Comparison of ENCODE assay signal across 8 mouse cellular contexts in the genomic region with DNA sequence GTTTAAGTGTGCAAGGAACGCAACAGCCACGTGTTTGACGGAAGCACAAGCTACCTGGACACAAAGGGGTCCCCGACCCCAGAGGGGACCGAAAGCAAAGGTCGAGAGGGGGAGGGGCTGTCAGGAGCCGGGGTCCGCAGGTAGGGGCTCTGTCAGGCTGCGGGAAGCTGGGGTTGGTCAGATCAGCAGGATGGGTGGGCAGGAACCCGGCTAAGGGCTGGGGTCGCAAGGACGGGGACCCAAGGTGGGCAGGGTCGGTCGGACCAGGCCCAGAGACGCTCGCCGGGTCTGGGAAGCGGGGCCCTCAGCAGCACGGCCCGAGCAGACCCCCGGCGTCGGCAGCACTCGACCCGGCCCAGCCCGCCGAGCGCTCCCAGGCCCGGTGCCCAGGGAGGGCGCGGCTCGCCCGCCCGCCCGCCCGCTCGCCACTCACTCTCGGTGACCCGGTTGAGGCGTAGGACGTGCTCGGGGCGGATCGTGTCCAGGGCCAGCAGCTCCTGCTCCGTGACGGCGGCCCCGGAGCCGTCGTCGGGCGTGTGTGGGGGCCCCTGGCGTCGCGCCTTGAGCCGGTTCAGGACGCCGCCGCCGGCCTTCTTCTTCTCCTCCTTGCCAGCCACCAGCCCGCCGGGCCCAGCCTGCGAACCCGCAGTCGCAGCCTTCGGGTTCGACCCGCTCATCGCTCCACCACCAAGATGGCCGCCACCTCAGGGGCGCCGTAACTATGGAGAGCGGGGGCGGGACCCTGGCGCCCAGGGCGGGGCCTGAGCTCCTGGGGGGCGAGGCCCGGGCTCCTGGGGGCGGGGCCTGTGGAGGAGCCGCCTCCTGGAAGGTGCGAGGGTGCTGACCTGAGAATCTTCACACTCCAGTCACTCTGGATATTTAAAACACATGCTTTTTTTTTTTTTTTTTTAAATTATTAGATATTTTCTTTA. TPM values are rescaled to one million over a fixed set of nuclear protein-coding genes. Genes with fewer than 3 reads are reported as not detected.
DNase-seq lines count a peak whose midpoint lies in the region; ATAC-seq and TF ChIP-seq lines count a peak whose summit lies in the region.

A gene (minus strand): TSS at position 742 of the 932 bp plus-strand sequence.

- peak within 1 kb of the TSS; percentile 90 for H3K4me2 ChIP-seq in forebrain, embryonic 12.5 days
- peak within 1 kb of the TSS; percentile 99 for H3K4me2 ChIP-seq in heart, embryonic 16.5 days (ENCODE audit: low read depth, low read length)
- peak within 1 kb of the TSS; percentile 76 for H3K4me2 ChIP-seq in liver, embryonic 14.5 days (ENCODE audit: low read depth)
- H3K4me2 ChIP-seq in stomach, embryonic 15.5 days: peak within 1 kb of the TSS; percentile 94

- no peak for TF ChIP-seq EP300 in liver, embryonic 14.5 days (IDR thresholded peaks at IDR 0.05; ENCODE audit: low read depth)

- 0 out of 2 replicates have a peak, but pooled peaks cover 4% of the 10 kb centered on the region for H3K9me3 ChIP-seq in E14TG2a.4 (ENCODE audit: low read length)
- no peaks in the 10 kb centered on the region for H3K9me3 ChIP-seq in forebrain, embryonic 12.5 days
- H3K9me3 ChIP-seq in heart, embryonic 16.5 days (replicated peaks; ENCODE audit: control insufficient read depth, low read length): no peaks in the 10 kb centered on the region
- H3K9me3 ChIP-seq in liver, embryonic 14.5 days (ENCODE audit: control insufficient read depth, low read length): no peaks in the 10 kb centered on the region
- no peaks in the 10 kb centered on the region for H3K9me3 ChIP-seq in stomach, embryonic 15.5 days

- TF ChIP-seq CTCF in E14TG2a.4 (conservative IDR thresholded peaks at IDR 0.05; ENCODE audit: low read length): no peak
- no peak for TF ChIP-seq CTCF in liver, embryonic 14.5 days (IDR thresholded peaks at IDR 0.05; ENCODE audit: low read depth)

- peak; percentile 95 for ATAC-seq in forebrain, embryonic 12.5 days (ENCODE audit: low FRiP score)
- ATAC-seq in heart, embryonic 16.5 days (replicated peaks; ENCODE audit: extremely low read depth, insufficient read depth, low FRiP score): peak; percentile 96
- peak; percentile 97 for ATAC-seq in liver, embryonic 14.5 days (ENCODE audit: insufficient read depth)
- ATAC-seq in stomach, embryonic 15.5 days (ENCODE audit: insufficient read depth, low FRiP score, low read depth): peak; percentile 94

- peak; percentile 86 for DNase-seq in c-Kit-positive CD71-positive TER-119-positive erythroid progenitor cells, embryonic 14.5 days (ENCODE audit: low spot score)
- peak; percentile 89 to 96 for DNase-seq in kidney, postnatal 36 days
- DNase-seq in liver, embryonic 14.5 days (ENCODE audit: low read depth in 3 of 3, low spot score in 3 of 3): peak; percentile 67 to 81 (median 71)
- peak; percentile 90 for DNase-seq in neural tube, embryonic 10.5 days (ENCODE audit: extremely low spot score, low spot score)

- H3K36me3 ChIP-seq in E14TG2a.4 (ENCODE audit: insufficient read depth, low read length): peaks cover 36% of the 10 kb centered on the region
- H3K36me3 ChIP-seq in forebrain, embryonic 12.5 days (replicated peaks): peaks cover 11% of the 10 kb centered on the region
- H3K36me3 ChIP-seq in heart, embryonic 16.5 days (ENCODE audit: control insufficient read depth, insufficient read depth): peaks cover 5% of the 10 kb centered on the region; the same call in 1 of the 2 replicates
- no peaks in the 10 kb centered on the region; the same call in 1 of the 2 replicates for H3K36me3 ChIP-seq in liver, embryonic 14.5 days (replicated peaks; ENCODE audit: control insufficient read depth, insufficient read depth, low read depth)
- H3K36me3 ChIP-seq in stomach, embryonic 15.5 days: no peaks in the 10 kb centered on the region

- H3K4me3 ChIP-seq in E14TG2a.4 (replicated peaks; ENCODE audit: low read length): peak within 1 kb of the TSS; percentile 88
- H3K4me3 ChIP-seq in forebrain, embryonic 12.5 days (replicated peaks): peak within 1 kb of the TSS; percentile 89
- peak within 1 kb of the TSS; percentile 72 for H3K4me3 ChIP-seq in heart, embryonic 16.5 days (ENCODE audit: low read length)
- peak within 1 kb of the TSS; percentile 76 to 87 for H3K4me3 ChIP-seq in liver, embryonic 14.5 days (ENCODE audit: insufficient read depth in 1 of 2, low read depth in 2 of 2, low read length in 2 of 2)
- peak within 1 kb of the TSS; percentile 81 for H3K4me3 ChIP-seq in stomach, embryonic 15.5 days (replicated peaks)

- H3K27me3 ChIP-seq in E14TG2a.4 (ENCODE audit: insufficient read depth, low read length): peaks cover 8% of the 10 kb centered on the region; the same call in 1 of the 2 replicates
- H3K27me3 ChIP-seq in forebrain, embryonic 12.5 days: no peaks in the 10 kb centered on the region
- 0 out of 2 replicates have a peak, but pooled peaks cover 3% of the 10 kb centered on the region for H3K27me3 ChIP-seq in heart, embryonic 16.5 days (ENCODE audit: control insufficient read depth, insufficient read depth, low read length)
- no peaks in the 10 kb centered on the region for H3K27me3 ChIP-seq in liver, embryonic 14.5 days (ENCODE audit: control insufficient read depth, insufficient read depth, low read length)
- H3K27me3 ChIP-seq in stomach, embryonic 15.5 days (replicated peaks): no peaks in the 10 kb centered on the region

- peaks cover 30% of the 10 kb centered on the region for H3K4me1 ChIP-seq in E14TG2a.4 (replicated peaks; ENCODE audit: low read depth, low read length)
- peaks cover 21% of the 10 kb centered on the region for H3K4me1 ChIP-seq in forebrain, embryonic 12.5 days
- peaks cover 12% of the 10 kb centered on the region for H3K4me1 ChIP-seq in heart, embryonic 16.5 days (ENCODE audit: control insufficient read depth, insufficient read depth, low read length)
- H3K4me1 ChIP-seq in liver, embryonic 14.5 days (replicated peaks; ENCODE audit: control insufficient read depth in 2 of 2, insufficient read depth in 2 of 2, low read length in 1 of 2): peaks cover 0 to 7% of the 10 kb centered on the region in 2 experiments; a peak in 2 of 4 replicates
- peaks cover 14% of the 10 kb centered on the region for H3K4me1 ChIP-seq in stomach, embryonic 15.5 days

- H3K9ac ChIP-seq in forebrain, embryonic 12.5 days: peak within 1 kb of the TSS; percentile 90
- H3K9ac ChIP-seq in heart, embryonic 16.5 days (ENCODE audit: low read length): peak within 1 kb of the TSS; percentile 84
- peak within 1 kb of the TSS; percentile 62 for H3K9ac ChIP-seq in liver, embryonic 14.5 days (replicated peaks)
- peak within 1 kb of the TSS; percentile 78 for H3K9ac ChIP-seq in stomach, embryonic 15.5 days

- 0 out of 2 replicates have a peak within 1 kb of the TSS, but pooled peaks have one; percentile 42 for H3K27ac ChIP-seq in forebrain, embryonic 12.5 days
- no peak within 1 kb of the TSS for H3K27ac ChIP-seq in heart, embryonic 16.5 days (ENCODE audit: low read length)
- H3K27ac ChIP-seq in liver, embryonic 14.5 days: no peak within 1 kb of the TSS
- 0 out of 2 replicates have a peak within 1 kb of the TSS, but pooled peaks have one; percentile 41 for H3K27ac ChIP-seq in stomach, embryonic 15.5 days

- under 1% methylated on average over 59 of the region's 81 CpGs for WGBS in forebrain, embryonic 12.5 days
- WGBS in heart, embryonic 16.5 days: under 1% methylated on average over 68 of the region's 81 CpGs
- WGBS in liver, embryonic 14.5 days (ENCODE audit: insufficient replicate concordance): under 1% methylated on average over 74 of the region's 81 CpGs
- under 1% methylated on average over 76 of the region's 81 CpGs for WGBS in stomach, embryonic 15.5 days

RNA-seq across cellular contexts. Expression of the gene that starts here (rescaled TPM):
- 68.6 and 69.8 TPM in 2 replicates for polyA plus RNA-seq in forebrain, embryonic 12.5 days (2016; fragmentation: Nextera tagmentation; extraction: Ambion mirVana)
- polyA plus RNA-seq in heart, embryonic 16.5 days (2015; fragmentation: Nextera tagmentation; extraction: Ambion mirVana): 20.7 and 22.6 TPM in 2 replicates
- 6.2 and 6.3 TPM in 2 replicates for polyA plus RNA-seq in liver, embryonic 14.5 days (2012; rRNA removed)
- 5.6 and 7.5 TPM in 2 replicates for polyA plus RNA-seq in liver, embryonic 14.5 days (2014; fragmentation: Nextera tagmentation; extraction: Ambion mirVana)
- 26.6 and 29.7 TPM in 2 replicates for polyA plus RNA-seq in stomach, embryonic 15.5 days (2015; fragmentation: Nextera tagmentation; extraction: Ambion mirVana)

Comparison
In these comparisons a context has a peak if more than half of its experiments do, and no peak if none do; other contexts are left out.
1. H3K27ac ChIP-seq: peak in forebrain, embryonic 12.5 days (single experiment) and stomach, embryonic 15.5 days (single experiment); none in heart, embryonic 16.5 days (single experiment) and liver, embryonic 14.5 days (single experiment).
2. Peak in every context shown above with its lines, with median percentiles within 50 percentile points of each other: H3K4me3 ChIP-seq, DNase-seq, ATAC-seq, H3K4me2 ChIP-seq and H3K9ac ChIP-seq.